Mouse (Mus musculus) cerebral cortex, adult 2 months (tissue): ENCODE results near the gene Gm17606.

Experiments
- WGBS: fragments of 180-500 bp; shearing (Covaris S2); methylation state at CpG from one replicate; pipeline ENCODE4 v1.1.7; 2018; 5-methylcytosine and 5-hydroxymethylcytosine counted together

The Gm17606 gene

GRCm38 (mm10) chr14:54660009-54660408 lies 19.3 kb downstream of the Gm17606 start:
- 72% methylated on average over 2 of the region's 2 CpGs for WGBS

GRCm38 (mm10) chr14:54664477-54665222 lies 23.9 kb downstream of the Gm17606 start:
- 58% methylated on average over 10 of the region's 10 CpGs for WGBS

DNA sequence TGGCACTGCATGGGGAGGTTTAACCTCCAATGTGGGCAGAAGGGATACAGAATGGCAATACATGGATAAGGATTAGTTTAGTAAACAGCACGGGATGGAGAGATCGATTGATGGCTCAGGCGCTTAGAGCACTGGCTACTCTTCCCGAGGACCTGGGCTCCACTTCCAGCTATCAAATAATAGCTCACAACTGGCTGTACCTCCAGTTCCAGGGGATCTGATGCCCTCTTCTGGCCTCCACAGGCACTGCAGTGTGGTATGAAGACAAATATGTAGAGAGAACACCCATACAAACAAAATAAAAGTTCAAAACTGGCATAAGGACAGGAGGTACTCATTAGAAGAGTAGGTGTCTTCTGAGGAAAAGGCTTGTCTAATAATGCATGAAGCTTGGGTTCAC lies 28.6 kb downstream of the Gm17606 start:
- WGBS, result 77% methylated on average over 4 of the region's 4 CpGs

GRCm38 (mm10) chr14:54674317-54674716 lies 33.6 kb downstream of the Gm17606 start:
- WGBS, result 42% methylated on average over 2 of the region's 2 CpGs

DNA sequence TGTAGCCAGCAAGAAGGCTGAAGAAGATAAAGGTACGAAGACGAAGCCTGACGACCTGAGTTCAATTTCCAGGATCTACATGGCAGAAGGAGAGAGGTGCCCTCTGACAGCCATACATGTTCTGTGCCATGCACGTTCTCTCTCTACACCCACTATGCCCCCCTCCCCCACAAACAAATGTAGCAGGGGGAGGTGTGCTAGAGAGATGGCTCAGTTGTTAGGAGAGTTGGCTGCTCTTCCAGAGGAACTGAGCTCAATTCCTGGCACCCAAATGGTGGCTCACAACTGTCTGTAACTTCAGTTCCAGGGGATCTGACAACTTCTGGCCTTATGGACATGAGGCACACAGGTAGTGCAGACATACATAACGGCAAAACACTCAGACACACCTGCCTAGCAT lies 35.5 kb downstream of the Gm17606 start:
- 61% methylated on average over 5 of the region's 5 CpGs for WGBS

DNA sequence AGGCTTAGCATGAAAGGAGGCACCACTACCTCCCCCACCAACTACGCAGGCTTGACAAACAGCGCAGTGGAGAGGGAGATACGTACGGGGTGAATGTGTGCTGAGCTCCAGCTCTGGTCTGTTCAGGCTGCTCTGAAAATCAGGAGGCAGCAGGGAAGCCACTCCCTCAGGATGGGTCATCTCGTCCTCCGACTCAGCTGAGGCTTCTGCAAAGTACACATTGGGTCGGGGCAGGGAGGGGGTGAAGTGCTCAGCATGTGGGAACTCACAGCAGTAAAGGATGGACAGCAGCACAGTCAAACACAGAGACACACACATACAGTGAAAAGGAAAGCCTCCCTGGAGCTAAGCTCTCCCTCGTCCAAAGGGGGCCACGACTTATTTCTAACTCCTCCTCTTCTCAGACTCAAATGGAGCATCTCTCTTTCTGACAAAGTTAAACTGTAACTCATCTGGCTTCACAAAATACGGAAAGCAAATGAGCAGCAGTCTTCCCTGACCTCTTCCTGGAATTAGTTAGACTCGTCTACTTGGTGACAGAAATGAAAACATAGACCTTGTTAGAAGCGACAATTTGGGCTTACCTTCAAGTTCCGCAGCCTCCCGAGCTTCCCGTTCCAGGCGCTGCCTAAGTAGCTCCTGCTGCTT lies 38.0 kb downstream of the Gm17606 start:
- 84% methylated on average over 16 of the region's 16 CpGs for WGBS

GRCm38 (mm10) chr14:54682396-54682795 lies 41.6 kb downstream of the Gm17606 start:
- WGBS, result 68% methylated on average over 3 of the region's 3 CpGs

DNA sequence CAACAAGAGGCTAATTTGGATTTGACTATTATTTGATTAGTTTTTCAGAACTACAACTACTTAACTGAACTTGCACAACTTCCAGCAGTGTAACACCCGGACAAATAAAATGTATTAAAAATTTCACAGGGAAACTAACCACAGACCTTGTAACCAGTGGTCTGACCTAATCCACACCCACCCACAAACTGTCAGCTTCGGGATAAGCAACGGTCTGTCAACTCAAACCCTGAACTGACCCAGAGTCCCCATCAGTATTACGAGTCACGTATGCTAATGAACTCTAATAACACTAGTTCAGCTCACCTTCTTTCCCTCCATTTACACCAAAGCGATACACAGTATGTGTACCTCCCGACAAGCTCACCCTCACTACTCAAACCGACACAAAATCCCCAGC lies 44.7 kb downstream of the Gm17606 start:
- WGBS, result 3% methylated on average over 8 of the region's 8 CpGs

- 1% methylated on average over 41 of the region's 41 CpGs for WGBS
Measured at GRCm38 (mm10) chr14:54686063-54686521, 45.3 kb downstream of the Gm17606 start, which contains the start of gene 1700123O20Rik. Gene 1700123O20Rik (plus strand): TSS chr14:54686216.

DNA sequence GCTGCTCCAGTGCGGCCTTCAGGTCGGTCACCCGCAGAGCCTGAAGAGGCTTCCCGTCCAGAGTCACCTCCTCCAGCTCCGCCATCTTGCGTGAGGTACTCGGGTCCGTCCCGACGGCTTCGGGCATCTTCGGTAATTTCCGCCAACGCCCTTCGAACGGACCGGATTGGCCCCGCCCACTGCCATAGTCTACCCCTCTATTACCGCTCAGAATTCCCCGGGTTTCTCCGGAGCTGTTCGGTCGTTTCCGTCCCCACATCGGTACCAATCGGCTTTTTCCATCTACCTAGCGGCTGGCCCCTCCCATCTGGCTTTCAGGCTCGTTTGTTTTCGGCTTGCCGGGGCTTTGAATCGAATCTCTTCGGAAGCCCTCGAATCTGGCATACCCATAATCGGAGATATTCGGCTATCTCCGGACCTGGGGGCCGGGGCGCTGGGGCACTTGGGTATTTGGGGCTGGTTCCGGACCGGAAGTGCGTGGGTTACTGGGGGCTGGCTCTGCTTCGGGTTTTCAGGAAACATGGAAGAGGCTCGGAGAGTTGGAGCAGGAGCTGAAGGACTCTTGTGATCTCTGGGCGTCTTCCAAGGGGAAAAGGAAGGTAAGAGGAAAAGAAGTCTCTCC lies 45.9 kb downstream of the Gm17606 start, which contains the start of gene Acin1:
TSS of gene Acin1 (minus strand) at position 410 of the 622 bp plus-strand sequence.
- WGBS, result under 1% methylated on average over 44 of the region's 44 CpGs

DNA sequence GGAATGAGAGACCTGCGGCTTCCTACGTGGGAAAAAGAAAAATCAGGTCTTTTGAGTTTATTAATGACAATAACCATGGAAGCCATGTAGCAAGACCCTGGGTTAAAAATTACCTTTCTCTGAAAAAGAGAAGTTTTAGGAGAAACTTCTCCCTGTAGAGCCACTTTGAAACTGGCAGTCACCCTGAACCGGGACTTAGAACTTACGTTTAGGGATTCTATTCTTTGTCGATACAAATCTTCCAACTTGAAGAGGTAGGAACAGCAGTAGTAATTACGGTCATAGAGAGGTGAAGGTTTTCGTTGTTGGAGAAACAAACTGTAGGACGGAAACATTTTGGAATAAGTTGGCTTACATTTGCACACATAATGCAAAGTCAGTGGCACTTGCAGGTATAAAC lies 46.5 kb downstream of the Gm17606 start:
- WGBS, result 2% methylated on average over 8 of the region's 8 CpGs

- WGBS, result 83% methylated on average over 6 of the region's 6 CpGs
Measured at GRCm38 (mm10) chr14:54695042-54695441, 54.3 kb downstream of the Gm17606 start.

DNA sequence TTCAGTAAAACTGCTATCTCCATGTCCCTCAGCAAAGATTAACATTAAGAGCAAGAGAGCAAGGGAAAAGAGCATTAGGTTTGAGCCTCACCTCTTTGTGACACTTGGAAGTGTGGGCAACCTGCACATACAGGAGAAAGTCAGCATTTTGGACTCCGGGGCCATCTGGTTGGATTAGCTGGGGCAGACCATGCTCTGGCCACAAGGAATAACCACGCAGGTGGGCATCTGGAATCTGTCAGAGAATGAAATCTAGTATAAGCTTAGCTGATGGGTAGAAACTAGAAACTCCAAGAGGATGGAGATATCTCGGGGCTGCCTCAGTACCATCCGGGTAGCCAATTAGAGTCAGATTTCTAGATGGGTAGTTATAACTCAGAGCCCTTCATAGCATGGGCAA lies 56.0 kb downstream of the Gm17606 start:
- 89% methylated on average over 4 of the region's 4 CpGs for WGBS
